Mouse (Mus musculus) liver, embryonic 14.5 days (tissue): ENCODE data around the gene Apbb2. TPM values are rescaled to one million over a fixed set of nuclear protein-coding genes. Genes with fewer than 3 reads are reported as not detected.

Experiments
- ATAC-seq: fragments of 200-750 bp; cut with Nextera tagmentation; 2 replicates; pipeline ENCODE4 v1.8.0; 2017; ENCODE audit warnings: moderate number of reproducible peaks, mild to moderate bottlenecking, moderate library complexity; ENCODE audit not compliant: insufficient read depth
- DNase-seq, 3 experiments: peaks; one replicate each; pipeline ENCODE4 v3.0.0-alpha.2; 2012 to 2013; ENCODE audit warnings: low read depth in 3 of 3, low spot score in 3 of 3
- H3K27ac ChIP-seq: fragments of 300-500 bp; sonication (generic); 2 replicates; pipeline ENCODE4 v1.5.1; 2014; ENCODE audit warnings: moderate library complexity, mild to moderate bottlenecking, control low read depth, inconsistent platforms
- H3K27me3 ChIP-seq: fragments of 300-500 bp; sonication (generic); 2 replicates; pipeline ENCODE4 v1.6.1; 2014; ENCODE audit warnings: mild to moderate bottlenecking, low read length, moderate library complexity; ENCODE audit not compliant: control insufficient read depth, insufficient read depth
- H3K36me3 ChIP-seq: fragments of 300-500 bp; sonication (generic); replicated peaks from 2 replicates; pipeline ENCODE4 v1.6.1; 2014; ENCODE audit warnings: low read depth; ENCODE audit not compliant: control insufficient read depth, insufficient read depth
- H3K4me1 ChIP-seq, 2 experiments: fragments of 200-500 bp in 1 of 2; fragments of 300-500 bp in 1 of 2; sonication (generic) in 1 of 2; replicated peaks; 2 replicates each; pipeline ENCODE4 v1.6.1; 2012 to 2014; ENCODE audit warnings: antibody characterized with exemption in 1 of 2, inconsistent platforms in 1 of 2, low read length in 1 of 2; ENCODE audit not compliant: control insufficient read depth in 2 of 2, insufficient read depth in 2 of 2
- H3K4me2 ChIP-seq: fragments of 300-500 bp; sonication (generic); 2 replicates; pipeline ENCODE4 v1.6.1; 2014; ENCODE audit warnings: low read depth, mild to moderate bottlenecking, control low read depth, moderate library complexity
- H3K4me3 ChIP-seq, 2 experiments: fragments of 200-500 bp in 1 of 2; fragments of 300-500 bp in 1 of 2; sonication (generic) in 1 of 2; 2 replicates each; pipeline ENCODE4 v1.5.1; 2012 to 2014; ENCODE audit warnings: low read depth in 2 of 2, low read length in 2 of 2, mild to moderate bottlenecking in 2 of 2, control low read depth in 1 of 2, inconsistent platforms in 1 of 2, moderate library complexity in 1 of 2; ENCODE audit not compliant: insufficient read depth in 1 of 2
- H3K9ac ChIP-seq: fragments of 300-500 bp; sonication (generic); replicated peaks from 2 replicates; pipeline ENCODE4 v1.6.1; 2014; ENCODE audit warnings: mild to moderate bottlenecking, control low read depth, moderate library complexity
- H3K9me3 ChIP-seq: fragments of 300-500 bp; sonication (generic); 2 replicates; pipeline ENCODE4 v1.6.1; 2016; ENCODE audit warnings: low read length, mixed read lengths; ENCODE audit not compliant: control insufficient read depth
- CTCF ChIP-seq: IDR thresholded peaks from 2 replicates; pipeline ENCODE4 v1.5.1; 2016; ENCODE audit warnings: antibody characterized with exemption, low read depth, control low read depth
- EP300 ChIP-seq: IDR thresholded peaks from 2 replicates; pipeline ENCODE4 v1.6.1; 2016; ENCODE audit warnings: antibody characterized with exemption, low read depth
- WGBS: fragments of 180-500 bp; shearing (Covaris S2); extraction: QIAGEN DNeasy Blood & Tissue Kit; methylation state at CpG from one replicate; pipeline ENCODE4 v1.1.7; 2014; ENCODE audit not compliant: insufficient replicate concordance; 5-methylcytosine and 5-hydroxymethylcytosine counted together
- polyA plus RNA-seq, 2 experiments: library from polyadenylated mRNA; depleted of rRNA in 1 of 2; stranded (reverse) in 1 of 2; unstranded in 1 of 2; fragments of >200 nt; fragmentation: Nextera tagmentation in 1 of 2; extraction: Ambion mirVana in 1 of 2; gene quantifications; 2 replicates each; pipeline versions ENCODE4 v1.2.1 to v1.2.3; 2012 to 2014

The Apbb2 gene
- polyA plus RNA-seq, 2 experiments: 0.92 to 2.8 TPM

DNA sequence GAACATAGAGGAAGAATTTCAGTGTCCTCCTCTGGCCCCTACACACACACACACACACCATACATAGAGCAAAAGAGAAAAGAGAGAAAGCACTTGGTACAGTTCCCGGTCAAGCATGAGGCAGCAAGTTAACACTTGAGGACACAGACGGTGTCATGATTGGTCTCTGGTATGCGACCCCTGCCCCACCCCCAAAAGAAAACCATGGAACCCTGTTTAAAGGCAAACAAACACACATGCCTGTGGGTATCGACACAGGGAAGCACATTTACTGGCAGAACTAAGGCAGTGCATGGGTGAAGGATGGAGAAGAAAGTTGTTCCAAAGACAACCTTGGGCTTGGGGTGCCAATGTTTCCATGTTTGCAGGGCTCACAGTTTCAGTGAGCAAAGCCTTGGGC, 123.9 kb downstream of the Apbb2 start:
- H3K27ac ChIP-seq: no peak overlapping the region
- no peak overlapping the region for H3K9ac ChIP-seq
- no peak overlapping the region for H3K4me2 ChIP-seq
- no peak overlapping the region for H3K4me3 ChIP-seq
- H3K4me1 ChIP-seq: peaks cover 0 to 7% of the 10 kb centered on the region in 2 experiments; a peak in 1 of 4 replicates
- DNase-seq (no peak), ATAC-seq (no peak)
- WGBS: 38% methylated on average over 4 of the region's 4 CpGs
- H3K9me3 ChIP-seq: no peaks in the 10 kb centered on the region
- no peak for TF ChIP-seq CTCF
- no peak for TF ChIP-seq EP300
- H3K27me3 ChIP-seq: no peaks in the 10 kb centered on the region
- H3K36me3 ChIP-seq: no peaks in the 10 kb centered on the region

DNA sequence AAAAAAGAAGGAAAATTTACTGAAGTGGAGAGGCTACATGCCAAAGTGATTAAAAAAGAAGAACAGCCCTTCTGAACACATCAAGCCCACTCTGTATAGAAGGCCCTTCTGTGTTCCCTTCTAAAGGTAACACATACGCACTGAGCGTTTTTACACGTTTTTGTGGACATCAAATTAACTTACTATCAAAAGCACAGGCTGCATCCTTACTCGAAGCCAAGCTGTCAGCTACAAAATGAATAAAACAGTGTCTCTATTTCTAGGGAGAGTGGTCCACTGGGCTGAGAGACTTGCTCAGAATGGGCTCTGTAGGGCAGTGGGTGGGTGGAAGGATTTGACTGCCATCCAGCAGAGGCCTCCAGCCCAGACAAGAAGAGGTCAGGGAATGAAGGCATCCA, 126.0 kb downstream of the Apbb2 start:
- no peak overlapping the region for H3K4me2 ChIP-seq
- no peaks in the 10 kb centered on the region for H3K36me3 ChIP-seq
- no peaks in the 10 kb centered on the region for H3K27me3 ChIP-seq
- no peak overlapping the region for H3K27ac ChIP-seq
- H3K9me3 ChIP-seq: no peaks in the 10 kb centered on the region
- ATAC-seq: no peak
- no peak for DNase-seq
- no peak for TF ChIP-seq CTCF
- TF ChIP-seq EP300: no peak
- H3K4me3 ChIP-seq: no peak overlapping the region
- H3K9ac ChIP-seq: no peak overlapping the region
- H3K4me1 ChIP-seq: peaks cover 0 to 4% of the 10 kb centered on the region in 2 experiments; a peak in 1 of 4 replicates
- WGBS: 46% methylated on average over 4 of the region's 4 CpGs

DNA sequence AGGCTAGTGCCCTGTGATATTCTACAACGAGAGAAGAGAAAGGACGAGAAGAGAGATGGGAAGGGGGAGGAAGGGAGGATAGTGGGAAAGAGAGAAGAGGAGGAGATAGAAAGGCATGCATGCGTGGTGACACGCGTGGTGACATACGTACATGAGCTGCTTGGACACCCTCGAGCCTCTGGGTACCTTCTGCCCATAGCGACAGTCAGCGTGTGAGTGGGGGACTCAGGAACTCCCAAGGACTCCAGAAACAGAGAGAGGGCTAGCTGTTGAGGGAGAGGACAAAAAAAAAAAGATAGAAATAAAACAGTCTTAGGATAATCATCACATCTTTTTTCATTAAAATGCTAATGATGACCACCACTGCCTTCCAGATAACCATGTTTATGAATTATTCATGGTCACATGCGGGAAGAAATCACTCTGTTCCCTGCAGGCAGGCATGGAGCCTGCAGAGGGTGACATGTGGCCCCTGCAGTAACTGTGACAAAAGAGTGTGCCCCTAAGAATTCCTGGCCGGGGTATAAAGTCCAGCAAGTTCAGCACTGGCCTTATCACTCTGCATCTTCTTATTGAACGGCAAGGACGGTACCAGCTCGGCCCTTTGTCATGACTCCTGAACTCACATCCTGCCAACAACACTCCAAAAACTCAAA, 126.5 kb downstream of the Apbb2 start:
- H3K27me3 ChIP-seq: no peaks in the 10 kb centered on the region
- H3K9me3 ChIP-seq: no peaks in the 10 kb centered on the region
- DNase-seq: no peak
- H3K9ac ChIP-seq: no peak overlapping the region
- peaks cover 0 to 4% of the 10 kb centered on the region in 2 experiments; a peak in 1 of 4 replicates for H3K4me1 ChIP-seq
- WGBS: 65% methylated on average over 14 of the region's 14 CpGs
- no peak for ATAC-seq
- no peaks in the 10 kb centered on the region for H3K36me3 ChIP-seq
- H3K4me3 ChIP-seq: no peak overlapping the region
- H3K27ac ChIP-seq: no peak overlapping the region
- TF ChIP-seq CTCF: no peak
- no peak for TF ChIP-seq EP300
- H3K4me2 ChIP-seq: no peak overlapping the region

DNA sequence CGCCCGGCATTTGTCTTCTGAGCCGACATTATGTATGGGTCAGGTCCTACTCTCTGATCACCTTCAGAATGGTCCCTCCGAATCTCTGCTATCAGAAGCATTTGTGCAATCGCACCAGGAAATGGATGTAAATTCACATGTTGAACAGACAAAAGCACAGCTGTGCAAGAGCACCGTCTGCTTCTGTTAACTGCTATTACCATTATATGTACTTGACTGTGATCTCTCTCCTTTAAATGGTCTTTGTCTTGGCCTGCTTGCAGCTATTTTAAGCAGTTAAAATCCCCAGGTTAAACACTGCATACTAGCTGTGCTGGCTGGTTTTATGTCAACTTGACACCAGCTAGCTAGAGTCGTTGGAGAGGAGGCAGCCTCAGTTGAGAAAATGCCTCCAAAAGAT, 132.6 kb downstream of the Apbb2 start:
- no peaks in the 10 kb centered on the region for H3K9me3 ChIP-seq
- no peaks in the 10 kb centered on the region for H3K27me3 ChIP-seq
- DNase-seq (no peak), ATAC-seq (no peak)
- no peak overlapping the region for H3K4me2 ChIP-seq
- H3K9ac ChIP-seq: no peak overlapping the region
- H3K27ac ChIP-seq: no peak overlapping the region
- TF ChIP-seq EP300 (no peak), CTCF (no peak)
- H3K4me1 ChIP-seq: no peaks in the 10 kb centered on the region
- H3K4me3 ChIP-seq: no peak overlapping the region
- WGBS: 60% methylated on average over 7 of the region's 7 CpGs
- H3K36me3 ChIP-seq: no peaks in the 10 kb centered on the region

DNA sequence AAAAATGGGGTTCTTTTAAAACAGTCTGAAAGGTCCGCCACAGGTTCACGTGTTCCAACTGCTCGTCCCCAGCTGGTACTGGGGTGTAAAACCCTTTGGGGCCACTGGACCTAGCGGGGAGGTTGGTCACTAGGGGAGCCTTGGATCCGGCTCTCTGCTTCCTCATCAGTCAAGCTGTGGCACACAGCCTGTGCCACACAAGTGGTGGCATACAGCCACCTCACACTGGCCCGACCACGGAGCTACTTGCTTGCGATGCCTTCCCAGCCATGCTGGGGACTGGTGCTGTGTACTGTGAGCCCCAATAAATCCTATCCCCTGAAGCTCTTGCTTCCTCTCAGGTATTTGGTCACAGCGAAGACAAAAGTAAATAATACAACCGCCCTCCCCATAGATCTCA, 142.3 kb downstream of the Apbb2 start:
- WGBS: 65% methylated on average over 10 of the region's 10 CpGs
- H3K36me3 ChIP-seq: no peaks in the 10 kb centered on the region
- ATAC-seq (no peak), DNase-seq (no peak)
- no peaks in the 10 kb centered on the region for H3K27me3 ChIP-seq
- no peak overlapping the region for H3K9ac ChIP-seq
- no peak overlapping the region for H3K4me2 ChIP-seq
- no peaks in the 10 kb centered on the region for H3K9me3 ChIP-seq
- H3K4me3 ChIP-seq: no peak overlapping the region
- H3K27ac ChIP-seq: no peak overlapping the region
- TF ChIP-seq CTCF (no peak), EP300 (no peak)
- H3K4me1 ChIP-seq: peaks cover 0 to 3% of the 10 kb centered on the region in 2 experiments; a peak in 1 of 4 replicates
